10 mouse cellular contexts compared by ENCODE assay signal in the genomic region with DNA sequence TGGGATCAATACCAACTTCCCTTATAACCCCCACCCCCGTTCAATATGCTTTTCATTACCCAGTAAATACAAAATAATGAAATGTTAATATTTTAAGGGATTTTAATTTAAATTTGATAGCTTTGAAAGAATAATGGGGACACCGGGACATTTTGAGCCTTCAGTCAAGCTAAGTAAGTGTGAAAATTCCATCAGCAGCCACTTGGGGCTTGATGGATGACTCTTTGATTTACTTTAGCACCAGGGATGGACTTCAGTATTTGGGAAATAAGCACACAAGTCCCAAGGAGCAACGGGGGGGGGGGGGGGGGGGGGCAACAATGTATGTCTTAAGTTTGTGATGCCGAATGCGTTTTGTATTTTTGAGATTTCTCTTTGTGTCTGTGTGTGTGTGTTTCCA. TPM values are rescaled to one million over a fixed set of nuclear protein-coding genes. Genes with fewer than 3 reads are reported as not detected.
DNase-seq lines count a peak whose midpoint lies in the region; ATAC-seq and TF ChIP-seq lines count a peak whose summit lies in the region.
"Had no signal": no experiment of that assay in that cellular context is flagged by ENCODE, and none has a peak within 500 bp of the region (broad histone marks: within the 10 kb centered on the region; RNA-seq: fewer than 3 reads in every experiment).

No protein-coding gene starts in this region.

- no peak for ATAC-seq in heart, postnatal 0 days (ENCODE audit: insufficient read depth, low read depth)
- no peak for ATAC-seq in midbrain, embryonic 11.5 days (ENCODE audit: low FRiP score)
- ATAC-seq in hindbrain, embryonic 16.5 days: no peak
- ATAC-seq in stomach, embryonic 15.5 days (ENCODE audit: insufficient read depth, low FRiP score, low read depth): no peak

- no peak for TF ChIP-seq EP300 in heart, postnatal 0 days (IDR thresholded peaks at IDR 0.05; ENCODE audit: low read depth)

- H3K4me3 ChIP-seq in heart, postnatal 0 days (ENCODE audit: low read depth, low read length): peak overlapping the region; percentile 85
- H3K4me3 ChIP-seq in midbrain, embryonic 11.5 days (ENCODE audit: low read depth, low read length): no peak overlapping the region
- H3K4me3 ChIP-seq in midbrain, embryonic 10.5 days: no peak overlapping the region
- peak overlapping the region; percentile 38; the same call in 1 of the 2 replicates for H3K4me3 ChIP-seq in hindbrain, embryonic 16.5 days (ENCODE audit: low read length)
- peak overlapping the region; percentile 8; the same call in 1 of the 2 replicates for H3K4me3 ChIP-seq in stomach, embryonic 15.5 days (replicated peaks)

- TF ChIP-seq CTCF in heart, postnatal 0 days (IDR thresholded peaks at IDR 0.05; ENCODE audit: low read depth): no peak

- peaks cover 14% of the 10 kb centered on the region for H3K4me1 ChIP-seq in heart, postnatal 0 days (ENCODE audit: control insufficient read depth, insufficient read depth)
- peaks cover 11% of the 10 kb centered on the region for H3K4me1 ChIP-seq in midbrain, embryonic 11.5 days (ENCODE audit: control insufficient read depth, insufficient read depth, low read length)
- H3K4me1 ChIP-seq in midbrain, embryonic 10.5 days: peaks cover 59% of the 10 kb centered on the region
- peaks cover 8% of the 10 kb centered on the region for H3K4me1 ChIP-seq in hindbrain, embryonic 16.5 days (ENCODE audit: control insufficient read depth, insufficient read depth, low read depth, low read length)
- peaks cover 8% of the 10 kb centered on the region; the same call in 1 of the 2 replicates for H3K4me1 ChIP-seq in stomach, embryonic 15.5 days

- no peak overlapping the region for H3K27ac ChIP-seq in heart, postnatal 0 days (ENCODE audit: low read depth)
- no peak overlapping the region for H3K27ac ChIP-seq in midbrain, embryonic 11.5 days (ENCODE audit: low read depth, low read length)
- H3K27ac ChIP-seq in midbrain, embryonic 10.5 days (replicated peaks): no peak overlapping the region
- H3K27ac ChIP-seq in hindbrain, embryonic 16.5 days (ENCODE audit: low read depth, low read length): no peak overlapping the region
- no peak overlapping the region for H3K27ac ChIP-seq in stomach, embryonic 15.5 days

- no peaks in the 10 kb centered on the region for H3K9me3 ChIP-seq in heart, postnatal 0 days (replicated peaks; ENCODE audit: control insufficient read depth, low read length)
- H3K9me3 ChIP-seq in midbrain, embryonic 11.5 days (ENCODE audit: control insufficient read depth, low read length): no peaks in the 10 kb centered on the region
- no peaks in the 10 kb centered on the region for H3K9me3 ChIP-seq in midbrain, embryonic 10.5 days (replicated peaks)
- no peaks in the 10 kb centered on the region for H3K9me3 ChIP-seq in hindbrain, embryonic 16.5 days (ENCODE audit: control insufficient read depth, low read length)
- no peaks in the 10 kb centered on the region for H3K9me3 ChIP-seq in stomach, embryonic 15.5 days

- 27% methylated on average over 5 of the region's 5 CpGs for WGBS in heart, postnatal 0 days
- WGBS in midbrain, embryonic 11.5 days: 50% methylated on average over 5 of the region's 5 CpGs
- WGBS in midbrain, embryonic 10.5 days: 38% methylated on average over 5 of the region's 5 CpGs
- 36% methylated on average over 5 of the region's 5 CpGs for WGBS in hindbrain, embryonic 16.5 days
- 28% methylated on average over 5 of the region's 5 CpGs for WGBS in stomach, embryonic 15.5 days

- H3K9ac ChIP-seq in heart, postnatal 0 days (replicated peaks; ENCODE audit: low read depth, low read length): no peak overlapping the region
- no peak overlapping the region for H3K9ac ChIP-seq in midbrain, embryonic 11.5 days (ENCODE audit: low read length)
- no peak overlapping the region for H3K9ac ChIP-seq in hindbrain, embryonic 16.5 days (ENCODE audit: low read depth, low read length)
- H3K9ac ChIP-seq in stomach, embryonic 15.5 days: no peak overlapping the region

- peak overlapping the region; percentile 86 for H3K4me2 ChIP-seq in heart, postnatal 0 days (ENCODE audit: low read depth, low read length)
- no peak overlapping the region for H3K4me2 ChIP-seq in midbrain, embryonic 11.5 days
- peak overlapping the region; percentile 90 for H3K4me2 ChIP-seq in hindbrain, embryonic 16.5 days (ENCODE audit: low read length)
- H3K4me2 ChIP-seq in stomach, embryonic 15.5 days: peak overlapping the region; percentile 82

- DNase-seq in heart, postnatal 0 days (ENCODE audit: low spot score): peak; percentile 31
- no peak for DNase-seq in heart, postnatal 36 days
- peak; percentile 89 for DNase-seq in midbrain, embryonic 11.5 days (ENCODE audit: low spot score, missing footprints)
- DNase-seq in midbrain, embryonic 10.5 days (ENCODE audit: low spot score): no peak
- no peak for DNase-seq in ovary, postnatal 36 days (ENCODE audit: low spot score)
- no peak for DNase-seq in cerebellum, postnatal 36 days
- DNase-seq: cerebellum, postnatal 25 days; thymus, adult 18-20 months had no signal

- no peaks in the 10 kb centered on the region for H3K27me3 ChIP-seq in heart, postnatal 0 days (ENCODE audit: control insufficient read depth, insufficient read depth, low read length)
- peaks cover 91% of the 10 kb centered on the region for H3K27me3 ChIP-seq in midbrain, embryonic 11.5 days (ENCODE audit: control insufficient read depth, insufficient read depth, low read length)
- H3K27me3 ChIP-seq in midbrain, embryonic 10.5 days (ENCODE audit: low read depth, poor library complexity, severe bottlenecking): peaks cover 100% of the 10 kb centered on the region
- H3K27me3 ChIP-seq in hindbrain, embryonic 16.5 days (replicated peaks; ENCODE audit: control insufficient read depth, insufficient read depth, low read length): no peaks in the 10 kb centered on the region; the same call in 1 of the 2 replicates
- no peaks in the 10 kb centered on the region for H3K27me3 ChIP-seq in stomach, embryonic 15.5 days (replicated peaks)

- no peaks in the 10 kb centered on the region for H3K36me3 ChIP-seq in heart, postnatal 0 days (replicated peaks; ENCODE audit: control insufficient read depth, insufficient read depth, low read length)
- no peaks in the 10 kb centered on the region for H3K36me3 ChIP-seq in midbrain, embryonic 11.5 days (ENCODE audit: control insufficient read depth, insufficient read depth, low read length)
- H3K36me3 ChIP-seq in midbrain, embryonic 10.5 days: no peaks in the 10 kb centered on the region
- H3K36me3 ChIP-seq in hindbrain, embryonic 16.5 days (ENCODE audit: control insufficient read depth, insufficient read depth, low read length): no peaks in the 10 kb centered on the region
- peaks cover 2% of the 10 kb centered on the region; the same call in 1 of the 2 replicates for H3K36me3 ChIP-seq in stomach, embryonic 15.5 days

- intact Hi-C loops in heart, postnatal 36 days (cut with DNase I): loop anchor here (5.0 to 10.0 kb wide), 5 partner anchors 44 to 331 kb away; no protein-coding TSS in a partner anchor

RNA-seq across cellular contexts. Expression of a gene that starts 3.1 kb away (rescaled TPM):
- 18.5 and 20.3 TPM in 2 replicates for total RNA-seq in heart, postnatal 0 days (2014; rRNA removed; ENCODE audit: low replicate concordance)
- polyA plus RNA-seq in heart, postnatal 0 days (2015; fragmentation: Nextera tagmentation; extraction: Ambion mirVana): 22.7 and 23.7 TPM in 2 replicates
- 10 to 100 TPM; 60.9 to 70.1 TPM for total RNA-seq in heart, postnatal 36 days (2021)
- 12.8 and 13.7 TPM in 2 replicates for polyA plus RNA-seq in midbrain, embryonic 11.5 days (2014; fragmentation: Nextera tagmentation; extraction: Ambion mirVana)
- 10.5 and 11.9 TPM in 2 replicates for polyA plus RNA-seq in midbrain, embryonic 10.5 days (2016; fragmentation: Nextera tagmentation; extraction: Ambion mirVana)
- 29.8 and 30.1 TPM in 2 replicates for polyA plus RNA-seq in hindbrain, embryonic 16.5 days (2015; fragmentation: Nextera tagmentation; extraction: Ambion mirVana)
- polyA plus RNA-seq in stomach, embryonic 15.5 days (2015; fragmentation: Nextera tagmentation; extraction: Ambion mirVana): 32.0 and 40.2 TPM in 2 replicates

Comparison
In these comparisons a context has a peak if more than half of its experiments do, and no peak if none do; other contexts are left out.
1. DNase-seq: peak in heart, postnatal 0 days (single experiment) and midbrain, embryonic 11.5 days (single experiment); none in heart, postnatal 36 days (0 of 2), midbrain, embryonic 10.5 days (single experiment), ovary, postnatal 36 days (single experiment) and cerebellum, postnatal 36 days (0 of 2).
2. H3K4me3 ChIP-seq: peak in heart, postnatal 0 days (single experiment), hindbrain, embryonic 16.5 days (single experiment) and stomach, embryonic 15.5 days (single experiment); none in midbrain, embryonic 11.5 days (single experiment) and midbrain, embryonic 10.5 days (single experiment).